Mouse (Mus musculus): ENCODE measurements around the gene Gm20594. TPM values are rescaled to one million over a fixed set of nuclear protein-coding genes. Genes with fewer than 3 reads are reported as not detected.

Gene Gm20594
- polyA plus RNA-seq (2012; rRNA removed) = not detected in 2 replicates

GRCm38 (mm10) chr6:79817616-79818015 lies at the start of gene Gm20594:
Gm20594 (plus strand) TSS chr6:79817916.

Other genes starting within 250 kb of the Gm20594 start
- gene Lrrtm4, start 201.0 kb downstream of the Gm20594 start, polyA plus RNA-seq (2012; rRNA removed) = 1.4 and 2.3 TPM in 2 replicates

Data from central nervous system, embryonic 11.5 days (tissue).